Mouse (Mus musculus): Measurements from ENCODE around the gene Capn7. TPM values are rescaled to one million over a fixed set of nuclear protein-coding genes. Genes with fewer than 3 reads are reported as not detected.
A peak's percentile ranks its signal among the peaks of the same experiment; 100 is the strongest.

The Capn7 gene
- total and polyA plus RNA-seq, 3 experiments: 23.2 to 83.7 (median 30.0) TPM

- peaks cover 0 to 11% of the 10 kb centered on the region in 2 experiments; a peak in 2 of 4 replicates for H3K36me3 ChIP-seq (ENCODE audit: control insufficient read depth in 1 of 2, insufficient read depth in 2 of 2, low read length in 2 of 2)
Measured at GRCm38 (mm10) chr14:31401918-31402427, 65.5 kb downstream of the Capn7 start.

GRCm38 (mm10) chr14:31402693-31403092 is 66.3 kb downstream of the Capn7 start:
- no peak overlapping the region for H3K9ac ChIP-seq (ENCODE audit: control insufficient read depth, low read depth, low read length, poor library complexity, severe bottlenecking)
- no peaks in the 10 kb centered on the region for H3K27me3 ChIP-seq (ENCODE audit: control insufficient read depth in 1 of 2, insufficient read depth in 2 of 2, low read length in 2 of 2)
- peak overlapping the region; percentile 14 to 54 for H3K4me3 ChIP-seq (ENCODE audit: control insufficient read depth in 1 of 2, insufficient read depth in 1 of 2, low read depth in 2 of 2, low read length in 2 of 2)
- DNase-seq (ENCODE audit: low read depth, low spot score): peak; percentile 69
- H3K27ac ChIP-seq (ENCODE audit: control insufficient read depth, low read depth, low read length): no peak overlapping the region
- H3K4me1 ChIP-seq (ENCODE audit: control insufficient read depth in 1 of 2, insufficient read depth in 2 of 2, low read length in 2 of 2): peaks cover 11 to 32% of the 10 kb centered on the region in 2 experiments
- no peaks in the 10 kb centered on the region for H3K79me2 ChIP-seq (ENCODE audit: control insufficient read depth, insufficient read depth, low read length, poor library complexity)
- H3K36me3 ChIP-seq (ENCODE audit: control insufficient read depth in 1 of 2, insufficient read depth in 2 of 2, low read length in 2 of 2): peaks cover 0 to 11% of the 10 kb centered on the region in 2 experiments; a peak in 2 of 4 replicates
- H3K9me3 ChIP-seq (replicated peaks; ENCODE audit: insufficient read depth, low read length): no peaks in the 10 kb centered on the region
- TF ChIP-seq TCF12 (IDR thresholded peaks at IDR 0.05; ENCODE audit: low read depth, low read length) (0 out of 2 replicates have a peak, but pooled peaks have one; percentile 10), ETS1 (IDR thresholded peaks at IDR 0.05; ENCODE audit: low read depth, low read length) (no peak), CTCF (IDR thresholded peaks at IDR 0.05 in 2 of 3, conservative IDR thresholded peaks at IDR 0.05 in 1 of 3; ENCODE audit: control insufficient read depth in 1 of 3, insufficient read depth in 1 of 3, low read depth in 2 of 3, low read length in 3 of 3, poor library complexity in 1 of 3, severe bottlenecking in 1 of 3) (no peak), E2F4 (IDR thresholded peaks at IDR 0.05; ENCODE audit: borderline replicate concordance, low read depth, low read length) (no peak), SIN3A (IDR thresholded peaks at IDR 0.05; ENCODE audit: low read length) (0 out of 2 replicates have a peak, but pooled peaks have one; percentile 23), EP300 (IDR thresholded peaks at IDR 0.05; ENCODE audit: low read depth in 1 of 2, low read length in 2 of 2) (peak in 1 of 2 experiments; percentile 53; a peak in 3 of 4 replicates)

More at GRCm38 (mm10) chr14:31401918-31402427, 65.5 kb downstream of the Capn7 start:
- Histone ChIP-seq H3K9me3 (replicated peaks; ENCODE audit: insufficient read depth, low read length) (no peaks in the 10 kb centered on the region), H3K4me1 (ENCODE audit: control insufficient read depth in 1 of 2, insufficient read depth in 2 of 2, low read length in 2 of 2) (peaks cover 11 to 32% of the 10 kb centered on the region in 2 experiments), H3K79me2 (ENCODE audit: control insufficient read depth, insufficient read depth, low read length, poor library complexity) (no peaks in the 10 kb centered on the region), H3K27me3 (ENCODE audit: control insufficient read depth in 1 of 2, insufficient read depth in 2 of 2, low read length in 2 of 2) (no peaks in the 10 kb centered on the region), H3K4me3 (ENCODE audit: control insufficient read depth in 1 of 2, insufficient read depth in 1 of 2, low read depth in 2 of 2, low read length in 2 of 2) (no peak overlapping the region), H3K27ac (ENCODE audit: control insufficient read depth, low read depth, low read length) (no peak overlapping the region), H3K9ac (ENCODE audit: control insufficient read depth, low read depth, low read length, poor library complexity, severe bottlenecking) (no peak overlapping the region)
- DNase-seq (ENCODE audit: low read depth, low spot score): peak; percentile 20
- no peak for TF ChIP-seq SIN3A (IDR thresholded peaks at IDR 0.05; ENCODE audit: low read length)
- no peak for TF ChIP-seq MEF2A (IDR thresholded peaks at IDR 0.05; ENCODE audit: extremely low read depth, insufficient replicate concordance, low read depth, low read length, poor library complexity, severe bottlenecking)
- TF ChIP-seq USF1 (IDR thresholded peaks at IDR 0.05; ENCODE audit: low read depth, low read length): no peak
- no peak for TF ChIP-seq MYB (IDR thresholded peaks at IDR 0.05; ENCODE audit: low read depth, low read length)
- no peak for TF ChIP-seq MAZ (IDR thresholded peaks at IDR 0.05; ENCODE audit: low read depth, low read length)
- TF ChIP-seq GABPA (IDR thresholded peaks at IDR 0.05; ENCODE audit: low read depth, low read length): no peak

DNA sequence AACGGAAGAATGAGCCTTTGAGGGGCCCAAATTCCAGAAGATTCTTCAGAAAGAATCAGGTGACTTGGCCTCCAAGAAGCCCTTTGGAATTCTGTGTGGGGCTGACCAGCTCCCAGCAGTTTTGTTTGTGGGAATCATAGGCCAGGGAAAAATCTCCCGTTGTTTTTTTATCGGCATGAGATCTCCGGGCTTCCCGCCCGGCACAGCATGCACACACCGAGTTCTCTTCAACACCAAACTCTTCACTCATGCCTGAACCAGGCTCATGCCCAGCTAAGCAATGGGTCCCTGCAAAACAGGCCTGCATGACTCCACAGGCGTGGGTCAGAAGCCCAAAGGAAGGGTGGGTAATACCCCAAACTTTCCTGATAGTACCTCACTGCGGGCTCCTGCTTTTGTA is 67.1 kb downstream of the Capn7 start:
- Histone ChIP-seq H3K79me2 (ENCODE audit: control insufficient read depth, insufficient read depth, low read length, poor library complexity) (no peaks in the 10 kb centered on the region), H3K4me3 (ENCODE audit: control insufficient read depth in 1 of 2, insufficient read depth in 1 of 2, low read depth in 2 of 2, low read length in 2 of 2) (peak overlapping the region in 1 of 2 experiments; percentile 54; a peak in 1 of 4 replicates), H3K9me3 (replicated peaks; ENCODE audit: insufficient read depth, low read length) (no peaks in the 10 kb centered on the region), H3K27me3 (ENCODE audit: control insufficient read depth in 1 of 2, insufficient read depth in 2 of 2, low read length in 2 of 2) (no peaks in the 10 kb centered on the region), H3K36me3 (ENCODE audit: control insufficient read depth in 1 of 2, insufficient read depth in 2 of 2, low read length in 2 of 2) (peaks cover 0 to 11% of the 10 kb centered on the region in 2 experiments; a peak in 2 of 4 replicates), H3K27ac (ENCODE audit: control insufficient read depth, low read depth, low read length) (no peak overlapping the region), H3K4me1 (ENCODE audit: control insufficient read depth in 1 of 2, insufficient read depth in 2 of 2, low read length in 2 of 2) (peaks cover 11 to 32% of the 10 kb centered on the region in 2 experiments), H3K9ac (ENCODE audit: control insufficient read depth, low read depth, low read length, poor library complexity, severe bottlenecking) (no peak overlapping the region)
- DNase-seq (ENCODE audit: low read depth, low spot score): no peak
- TF ChIP-seq E2F4 (IDR thresholded peaks at IDR 0.05; ENCODE audit: borderline replicate concordance, low read depth, low read length): no peak

Measured in MEL (cell line).